Comparison of ENCODE assay signal across 11 mouse cellular contexts in the genomic region with DNA sequence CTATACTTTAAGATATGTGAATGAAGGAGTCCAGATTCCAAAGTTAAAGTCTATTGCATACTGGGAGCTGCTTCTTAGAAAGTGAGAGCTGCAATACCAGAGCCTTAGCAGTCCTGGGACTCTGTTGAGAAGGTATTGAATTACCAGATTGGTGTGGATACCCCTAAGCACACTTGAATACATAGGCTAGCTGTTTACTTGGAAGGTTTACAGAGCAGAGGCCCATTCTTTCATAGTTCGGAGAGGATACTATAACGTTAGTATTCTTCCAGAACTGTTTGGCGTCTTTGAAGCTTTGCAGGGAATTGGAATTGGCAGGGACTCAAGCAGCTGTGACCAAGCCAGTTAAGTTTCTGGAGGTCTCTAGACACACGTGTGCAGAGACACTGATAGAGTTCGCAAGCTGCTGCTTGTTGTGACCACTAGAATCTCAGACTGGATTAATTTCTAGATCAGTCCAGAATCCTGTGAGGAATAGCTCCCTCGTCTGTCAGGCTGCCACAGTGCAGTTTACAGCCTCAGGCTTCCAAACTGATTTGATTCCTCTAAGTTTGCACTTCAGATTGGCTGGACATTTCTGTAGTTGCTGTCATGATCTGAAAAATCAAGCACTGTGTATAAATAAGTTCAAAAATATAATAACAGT. TPM values are rescaled to one million over a fixed set of nuclear protein-coding genes. Genes with fewer than 3 reads are reported as not detected.
A peak's percentile ranks its signal among the peaks of the same experiment; 100 is the strongest.
DNase-seq lines count a peak whose midpoint lies in the region; ATAC-seq lines count a peak whose summit lies in the region.
"Had no signal": no experiment of that assay in that cellular context is flagged by ENCODE, and none has a peak within 500 bp of the region (broad histone marks: within the 10 kb centered on the region; RNA-seq: fewer than 3 reads in every experiment).

No protein-coding gene starts in this region.

- DNase-seq in gastrocnemius, postnatal 14 days = peak; percentile 23
- no peak for DNase-seq in gastrocnemius, adult 18-20 months (ENCODE audit: low spot score)
- DNase-seq in A20 (ENCODE audit: low read depth, low spot score) = peak; percentile 16
- peak; percentile 63 to 72 for DNase-seq in cerebellum, postnatal 14 days
- peak; percentile 42 for DNase-seq in hindbrain, embryonic 11.5 days (ENCODE audit: low spot score)
- peak; percentile 61 to 71 for DNase-seq in left cerebral cortex, postnatal 14 days (ENCODE audit: low spot score in 2 of 2)
- DNase-seq in right cerebral cortex, postnatal 10 days (ENCODE audit: low spot score in 2 of 2) = peak; percentile 67 to 76

- H3K9me3 ChIP-seq in hindbrain, embryonic 11.5 days (ENCODE audit: control insufficient read depth, low read length) = no peaks in the 10 kb centered on the region
- H3K9me3 ChIP-seq: G1E; neural tube, embryonic 13.5 days had no signal

- H3K27me3 ChIP-seq in hindbrain, embryonic 11.5 days (ENCODE audit: control insufficient read depth, insufficient read depth, low read length) = no peaks in the 10 kb centered on the region
- H3K27me3 ChIP-seq: neural tube, embryonic 13.5 days had no signal

- H3K4me3 ChIP-seq in hindbrain, embryonic 11.5 days (ENCODE audit: low read depth, low read length) = no peak overlapping the region
- H3K4me3 ChIP-seq: neural tube, embryonic 13.5 days had no signal

- 60% methylated on average over 6 of the region's 6 CpGs for WGBS in hindbrain, embryonic 11.5 days

- ATAC-seq in hindbrain, embryonic 11.5 days (ENCODE audit: low FRiP score) = 0 out of 2 replicates have a peak, but pooled peaks have one; percentile 33
- no peak for ATAC-seq in megakaryocyte progenitor cell, adult 5-6 weeks (replicated peaks; ENCODE audit: poor library complexity)

- no peak overlapping the region for H3K4me2 ChIP-seq in hindbrain, embryonic 11.5 days (replicated peaks; ENCODE audit: low read depth, low read length)
- H3K4me2 ChIP-seq: neural tube, embryonic 13.5 days had no signal

- H3K9ac ChIP-seq in hindbrain, embryonic 11.5 days (ENCODE audit: low read depth, low read length) = no peak overlapping the region
- H3K9ac ChIP-seq: neural tube, embryonic 13.5 days had no signal

- no peak overlapping the region for H3K27ac ChIP-seq in hindbrain, embryonic 11.5 days (ENCODE audit: low read depth, low read length)
- H3K27ac ChIP-seq: neural tube, embryonic 13.5 days had no signal

- H3K4me1 ChIP-seq in hindbrain, embryonic 11.5 days (replicated peaks; ENCODE audit: control insufficient read depth, insufficient read depth, low read length) = no peaks in the 10 kb centered on the region
- H3K4me1 ChIP-seq: neural tube, embryonic 13.5 days had no signal

- no peaks in the 10 kb centered on the region for H3K36me3 ChIP-seq in hindbrain, embryonic 11.5 days (ENCODE audit: control insufficient read depth, insufficient read depth, low read length)
- H3K36me3 ChIP-seq: G1E; neural tube, embryonic 13.5 days had no signal

- intact Hi-C loops in gastrocnemius, postnatal 14 days (cut with DNase I; ENCODE audit: low total_unique reads) = no loop called here
- intact Hi-C loops in left cerebral cortex, postnatal 14 days (cut with DNase I) = loop anchor here (2.0 to 10.0 kb wide), 2 partner anchors 395 to 689 kb away; no protein-coding TSS in a partner anchor

RNA-seq across cellular contexts. Expression of gene Gpr37, which starts 18.8 kb away (rescaled TPM):
- total RNA-seq in gastrocnemius, postnatal 14 days (2021) = under 1 TPM; 0.08 to 0.13 TPM
- under 1 TPM in 1 of 2 experiments, not detected in 1; 0.05 TPM for total RNA-seq in gastrocnemius, adult 18-20 months (2021)
- polyA plus RNA-seq in hindbrain, embryonic 11.5 days (2014; fragmentation: Nextera tagmentation; extraction: Ambion mirVana) = 2.0 and 2.7 TPM in 2 replicates
- 10 to 100 TPM in 1 of 2 experiments, 1 to 10 TPM in 1; 7.8 to 13.6 TPM for total RNA-seq in left cerebral cortex, postnatal 14 days (2021)
- total RNA-seq in megakaryocyte progenitor cell, adult 5-6 weeks (2015) = not detected in 2 replicates
- not detected in 2 replicates for total RNA-seq in megakaryocyte progenitor cell, adult 5-6 weeks (2017)
- total RNA-seq: heart, adult 18-20 months had no signal
- polyA plus RNA-seq: G1E had no signal

Comparison
In these comparisons a context has a peak if more than half of its experiments do, and no peak if none do; other contexts are left out.
1. RNA of gene Gpr37, which starts 18.8 kb away (total RNA-seq): 7.8 to 13.6 TPM in left cerebral cortex, postnatal 14 days; 0.08 to 0.13 TPM in gastrocnemius, postnatal 14 days, 0.05 TPM in gastrocnemius, adult 18-20 months and not detected in megakaryocyte progenitor cell, adult 5-6 weeks; every median in the first group is over 4 times any median in the second.